Mouse (Mus musculus) spleen, adult 2 months (tissue): ENCODE measurements around the gene Arhgdia.

Source experiments
- CTCF ChIP-seq: fragments of 200-500 bp; IDR thresholded peaks from 2 replicates; pipeline ENCODE4 v1.5.1; 2011; ENCODE audit warnings: mild to moderate bottlenecking, inconsistent platforms; ENCODE audit not compliant: insufficient read depth, insufficient read length, insufficient replicate concordance; ENCODE audit errors: extremely low read depth
- POLR2A ChIP-seq: fragments of 200-500 bp; IDR thresholded peaks from 2 replicates; pipeline ENCODE4 v1.6.1; 2011; ENCODE audit warnings: low read depth, low read length, inconsistent platforms

- TF ChIP-seq POLR2A (no peak), CTCF (no peak)
These were observed 38.8 kb upstream of the Arhgdia start for GRCm38 (mm10) chr11:120620195-120620594.
